Mouse (Mus musculus) lung, embryonic 16.5 days (tissue): Measurements from ENCODE around the gene Nacc1. TPM values are rescaled to one million over a fixed set of nuclear protein-coding genes. Genes with fewer than 3 reads are reported as not detected.

ENCODE experiments used
- ATAC-seq: fragments of 200-750 bp; cut with Nextera tagmentation; 2 replicates; pipeline ENCODE4 v1.8.0; 2017; ENCODE audit warnings: low read depth, mild to moderate bottlenecking, moderate library complexity
- H3K27ac ChIP-seq: fragments of 300-500 bp; sonication (generic); 2 replicates; pipeline ENCODE4 v1.5.1; 2014; ENCODE audit warnings: mild to moderate bottlenecking, control low read depth, low read length
- H3K27me3 ChIP-seq: fragments of 300-500 bp; sonication (generic); 2 replicates; pipeline ENCODE4 v1.6.1; 2014; ENCODE audit warnings: low read depth, low read length, mixed read lengths; ENCODE audit not compliant: control insufficient read depth, insufficient read depth
- H3K36me3 ChIP-seq: fragments of 300-500 bp; sonication (generic); 2 replicates; pipeline ENCODE4 v1.6.1; 2014; ENCODE audit warnings: low read length; ENCODE audit not compliant: control insufficient read depth, insufficient read depth
- H3K4me1 ChIP-seq: fragments of 300-500 bp; sonication (generic); replicated peaks from 2 replicates; pipeline ENCODE4 v1.6.1; 2014; ENCODE audit warnings: low read length, mixed read lengths; ENCODE audit not compliant: control insufficient read depth, insufficient read depth
- H3K4me2 ChIP-seq: fragments of 300-500 bp; sonication (generic); 2 replicates; pipeline ENCODE4 v1.6.1; 2014; ENCODE audit warnings: low read depth, low read length, control low read depth
- H3K4me3 ChIP-seq: fragments of 300-500 bp; sonication (generic); 2 replicates; pipeline ENCODE4 v1.5.1; 2014; ENCODE audit warnings: mild to moderate bottlenecking, low read length, control low read depth
- H3K9ac ChIP-seq: fragments of 300-500 bp; sonication (generic); 2 replicates; pipeline ENCODE4 v1.6.1; 2014; ENCODE audit warnings: low read length, control low read depth
- H3K9me3 ChIP-seq: fragments of 300-500 bp; sonication (generic); 2 replicates; pipeline ENCODE4 v1.6.1; 2016; ENCODE audit warnings: low read length; ENCODE audit not compliant: control insufficient read depth
- WGBS: fragments of 180-500 bp; shearing (Covaris S2); extraction: QIAGEN DNeasy Blood & Tissue Kit; methylation state at CpG from one replicate; pipeline ENCODE4 v1.1.7; 2014; 5-methylcytosine and 5-hydroxymethylcytosine counted together
- polyA plus RNA-seq: library from polyadenylated mRNA; unstranded; fragments of >200 nt; fragmentation: Nextera tagmentation; extraction: Ambion mirVana; gene quantifications from 2 replicates; pipeline ENCODE4 v1.2.1, GENCODE M21; 2015

Gene Nacc1
- polyA plus RNA-seq, 1 experiment from 2014 or later = 19.5 TPM

DNA sequence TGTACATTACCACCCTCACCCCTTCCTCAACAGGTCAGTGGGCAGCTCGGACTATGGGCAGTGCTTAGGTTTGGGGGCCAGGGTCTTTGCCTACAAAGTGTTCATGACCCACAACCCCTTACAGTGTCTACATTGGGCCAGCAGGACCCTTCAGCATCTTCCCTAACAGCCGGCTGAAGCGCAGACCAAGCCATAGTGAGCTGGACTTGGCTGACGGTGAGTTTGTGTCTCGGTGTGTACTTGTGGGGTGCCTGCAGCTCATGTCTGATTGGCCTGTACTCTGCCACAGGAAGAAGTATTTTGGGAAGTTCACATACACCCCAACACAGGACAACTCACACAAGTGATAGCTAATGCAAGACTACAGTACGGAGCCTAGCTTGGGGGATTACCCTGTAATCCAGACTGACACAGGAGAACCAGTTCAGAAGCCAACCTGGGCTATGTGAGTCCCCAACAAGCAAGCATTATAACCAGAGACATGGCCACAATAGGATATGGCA lies 15.4 kb upstream of the Nacc1 start:
- Histone ChIP-seq H3K27me3 (peaks cover 7% of the 10 kb centered on the region), H3K4me1 (peaks cover 47% of the 10 kb centered on the region)

DNA sequence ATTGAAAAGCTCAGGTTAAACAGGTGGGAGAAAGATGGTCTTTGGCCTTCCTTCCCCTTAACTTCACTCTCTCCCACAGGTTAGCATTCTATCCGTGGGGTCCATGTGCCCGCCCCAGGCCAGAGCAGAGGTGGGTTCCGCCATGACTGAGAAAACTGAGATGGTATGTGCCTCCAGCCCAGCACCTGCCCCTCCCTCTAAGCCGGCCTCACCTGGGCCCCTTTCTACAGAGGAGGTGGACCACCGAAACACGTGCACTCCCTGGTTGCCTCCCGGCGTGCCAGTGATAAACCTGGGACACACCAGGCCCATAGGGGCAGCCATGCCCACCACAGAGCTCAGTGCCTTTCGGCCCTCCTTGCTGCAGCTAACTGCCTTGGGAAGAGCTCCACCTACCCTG lies 14.9 kb upstream of the Nacc1 start:
- Histone ChIP-seq H3K4me1 (peaks cover 43% of the 10 kb centered on the region), H3K4me3 (peak overlapping the region; percentile 42), H3K9ac (peak overlapping the region; percentile 50), H3K9me3 (no peaks in the 10 kb centered on the region), H3K27me3 (peaks cover 4% of the 10 kb centered on the region), H3K4me2 (peak overlapping the region; percentile 60), H3K36me3 (peaks cover 9% of the 10 kb centered on the region), H3K27ac (peak overlapping the region; percentile 53; the same call in 1 of the 2 replicates)
- 69% methylated on average over 9 of the region's 9 CpGs for WGBS
- ATAC-seq = no peak

More for the DNA sequence above, 15.4 kb upstream of the Nacc1 start:
- peaks cover 4% of the 10 kb centered on the region for H3K36me3 ChIP-seq
- peak overlapping the region; percentile 60 for H3K4me2 ChIP-seq
- peak overlapping the region; percentile 50; the same call in 1 of the 2 replicates for H3K9ac ChIP-seq
- 82% methylated on average over 6 of the region's 6 CpGs for WGBS
- H3K9me3 ChIP-seq = no peaks in the 10 kb centered on the region
- peak overlapping the region; percentile 42 for H3K4me3 ChIP-seq
- peak overlapping the region; percentile 53 for H3K27ac ChIP-seq
- no peak for ATAC-seq

DNA sequence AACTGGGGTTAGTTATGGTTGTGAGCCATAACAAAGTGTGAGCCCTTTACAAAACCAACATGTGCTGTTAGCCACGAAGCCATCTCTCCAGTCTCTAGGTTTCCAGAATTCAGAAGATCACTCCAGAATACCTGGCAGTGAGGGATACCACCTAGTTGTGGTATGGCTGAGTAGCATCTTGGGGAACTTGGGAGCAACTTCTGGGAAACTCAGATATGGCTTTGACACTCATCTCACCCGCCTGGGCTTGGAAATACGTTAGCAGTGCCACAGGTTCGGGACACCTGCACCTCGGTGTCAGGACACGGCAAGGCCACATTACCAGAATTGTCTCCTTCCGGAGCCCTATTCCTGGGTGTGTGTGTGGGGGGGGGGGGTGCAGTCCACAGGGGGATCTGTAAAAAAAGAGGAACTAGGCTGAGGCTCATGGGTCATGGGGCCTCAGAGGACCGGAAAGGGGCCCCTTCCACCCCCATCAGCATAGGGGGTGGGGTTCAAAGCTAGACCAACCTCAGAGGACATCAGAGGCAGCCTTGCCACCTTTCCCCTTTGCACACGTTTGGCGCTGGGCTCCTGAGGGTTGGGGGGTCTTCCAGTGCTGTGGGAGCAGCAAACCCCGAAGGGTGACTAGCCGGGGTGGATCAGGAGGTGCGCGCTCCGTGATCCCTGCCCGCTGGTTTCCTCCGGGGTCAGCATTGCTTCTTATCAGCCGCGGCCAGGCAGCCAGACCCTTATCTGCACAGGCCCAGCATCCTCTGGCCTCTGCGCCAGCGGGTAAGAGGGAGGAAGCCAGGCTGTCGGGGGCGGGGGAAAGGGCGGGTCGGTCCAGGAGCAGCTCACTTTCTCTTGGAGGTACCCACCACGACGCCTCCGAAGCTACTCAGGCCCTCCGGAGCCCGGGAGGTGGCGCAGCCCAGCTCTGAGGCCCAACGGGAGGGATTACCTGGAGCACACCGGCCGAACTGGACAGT lies 13.6 kb upstream of the Nacc1 start, which contains the start of gene Lyl1:
Lyl1 (plus strand) TSS at position 517 of the 971 bp plus-strand sequence.
- no peaks in the 10 kb centered on the region for H3K9me3 ChIP-seq
- peak within 1 kb of the TSS; percentile 60 for H3K4me2 ChIP-seq
- WGBS = 9% methylated on average over 33 of the region's 34 CpGs
- peaks cover 15% of the 10 kb centered on the region for H3K36me3 ChIP-seq
- peak; percentile 64 for ATAC-seq
- peak within 1 kb of the TSS; percentile 42 for H3K4me3 ChIP-seq
- peak within 1 kb of the TSS; percentile 85 for H3K27ac ChIP-seq
- H3K9ac ChIP-seq = peak within 1 kb of the TSS; percentile 50
- H3K4me1 ChIP-seq = peaks cover 31% of the 10 kb centered on the region
- no peaks in the 10 kb centered on the region; the same call in 1 of the 2 replicates for H3K27me3 ChIP-seq

DNA sequence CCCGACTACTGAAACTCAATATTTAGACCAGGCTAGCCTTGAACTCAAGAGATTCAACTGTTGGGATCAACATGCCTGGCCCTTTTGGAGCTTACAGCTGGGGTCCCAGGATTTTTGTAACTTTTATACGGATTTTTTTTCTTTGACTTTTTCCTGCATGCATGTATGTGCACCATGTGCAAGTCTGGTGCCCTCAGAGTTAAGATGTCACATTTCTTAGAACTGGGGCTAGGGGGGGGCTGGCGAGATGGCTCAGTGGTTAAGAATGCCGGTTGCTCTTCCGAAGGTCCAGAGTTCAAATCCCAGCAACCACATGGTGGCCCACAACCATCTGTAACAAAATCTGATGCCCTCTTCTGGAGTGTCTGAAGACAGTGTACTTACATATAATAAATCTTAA lies 12.9 kb upstream of the Nacc1 start:
- Histone ChIP-seq H3K4me2 (no peak overlapping the region), H3K4me3 (no peak overlapping the region), H3K9me3 (no peaks in the 10 kb centered on the region), H3K4me1 (peaks cover 29% of the 10 kb centered on the region), H3K36me3 (peaks cover 16% of the 10 kb centered on the region), H3K9ac (no peak overlapping the region), H3K27ac (peak overlapping the region; percentile 85), H3K27me3 (no peaks in the 10 kb centered on the region; the same call in 1 of the 2 replicates)
- ATAC-seq = no peak
- whole genome bisulfite sequencing = 63% methylated on average over 5 of the region's 5 CpGs

DNA sequence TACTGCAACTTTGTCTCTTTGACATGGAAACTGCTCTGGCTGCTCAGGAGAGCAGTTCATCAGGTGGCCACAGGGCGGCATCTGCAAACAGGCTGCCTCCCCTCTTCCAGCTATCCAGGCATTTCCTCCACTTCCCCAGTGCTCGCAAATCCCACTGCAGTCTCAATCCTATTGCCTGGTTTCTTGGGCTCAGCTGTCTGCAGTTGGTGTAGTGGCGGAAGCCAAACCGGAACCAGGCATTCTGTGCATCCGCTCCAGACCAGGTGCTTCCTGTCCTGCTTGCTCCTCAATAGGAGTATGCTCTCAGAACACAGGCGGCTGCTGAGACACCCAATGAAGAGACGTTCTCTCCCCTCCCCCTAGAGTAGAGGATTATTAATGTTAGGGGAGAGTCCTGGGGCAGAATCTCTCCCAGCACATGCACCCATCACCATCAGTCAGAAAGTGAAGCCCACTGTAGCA lies 12.2 kb upstream of the Nacc1 start:
- H3K36me3 ChIP-seq = peaks cover 21% of the 10 kb centered on the region
- H3K9me3 ChIP-seq = no peaks in the 10 kb centered on the region
- H3K27ac ChIP-seq = peak overlapping the region; percentile 85
- ATAC-seq = peak; percentile 51
- 45% methylated on average over 7 of the region's 7 CpGs for WGBS
- H3K4me3 ChIP-seq = no peak overlapping the region
- no peak overlapping the region for H3K4me2 ChIP-seq
- H3K4me1 ChIP-seq = peaks cover 22% of the 10 kb centered on the region
- no peak overlapping the region for H3K9ac ChIP-seq
- no peaks in the 10 kb centered on the region; the same call in 1 of the 2 replicates for H3K27me3 ChIP-seq

DNA sequence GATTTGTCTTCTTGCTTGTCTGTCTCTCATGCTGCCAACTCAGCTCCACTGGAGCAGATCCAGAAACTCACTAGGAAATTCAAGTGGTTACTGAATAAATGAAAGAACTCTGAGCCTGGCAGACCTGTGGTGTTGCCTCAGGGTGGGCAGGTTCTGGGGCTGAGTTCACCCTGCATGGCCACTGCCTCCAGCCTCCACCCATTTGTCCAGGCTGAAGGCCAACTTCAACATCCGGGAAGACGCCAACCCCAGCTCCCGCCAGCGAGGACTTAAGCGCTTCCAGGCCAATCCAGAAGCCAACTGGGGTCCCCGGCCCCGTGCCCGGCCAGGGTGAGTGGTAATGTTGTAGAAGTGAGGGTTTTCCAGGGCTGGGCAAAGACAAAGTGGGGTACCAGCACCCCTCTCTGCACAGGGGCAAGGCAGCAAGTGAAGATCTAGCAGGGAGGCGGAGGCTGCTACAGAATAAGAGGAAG lies 11.3 kb upstream of the Nacc1 start:
- Histone ChIP-seq H3K36me3 (peaks cover 24% of the 10 kb centered on the region), H3K9me3 (no peaks in the 10 kb centered on the region), H3K4me2 (peak overlapping the region; percentile 14; the same call in 1 of the 2 replicates), H3K27me3 (no peaks in the 10 kb centered on the region; the same call in 1 of the 2 replicates), H3K4me3 (no peak overlapping the region), H3K27ac (peak overlapping the region; percentile 82), H3K9ac (no peak overlapping the region), H3K4me1 (peaks cover 17% of the 10 kb centered on the region)
- ATAC-seq = 0 out of 2 replicates have a peak, but pooled peaks have one; percentile 27
- 62% methylated on average over 9 of the region's 9 CpGs for WGBS

DNA sequence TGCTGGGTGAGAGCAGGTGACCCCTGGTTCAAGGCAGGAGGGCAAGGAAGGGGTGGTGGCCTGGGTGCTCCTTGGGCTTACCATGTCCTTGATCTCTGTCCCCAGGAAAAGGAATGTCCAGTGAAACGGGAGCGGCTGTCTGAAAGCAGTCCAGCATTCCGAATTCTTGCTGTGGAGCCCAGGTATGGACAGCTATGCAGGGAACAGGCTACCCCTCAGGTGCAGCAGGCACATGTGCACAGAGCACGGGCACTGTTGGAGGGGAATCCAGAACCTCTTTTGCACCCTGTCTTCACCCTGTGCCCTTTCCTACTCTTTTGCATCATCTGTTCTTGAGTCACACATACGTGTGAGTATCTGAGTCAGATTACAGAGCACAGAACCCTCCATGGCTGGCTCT lies 10.6 kb upstream of the Nacc1 start:
- H3K27ac ChIP-seq = peak overlapping the region; percentile 82; the same call in 1 of the 2 replicates
- ATAC-seq = no peak
- WGBS = 85% methylated on average over 5 of the region's 5 CpGs
- peaks cover 24% of the 10 kb centered on the region for H3K36me3 ChIP-seq
- no peak overlapping the region for H3K9ac ChIP-seq
- H3K4me2 ChIP-seq = no peak overlapping the region
- H3K9me3 ChIP-seq = no peaks in the 10 kb centered on the region
- H3K27me3 ChIP-seq = no peaks in the 10 kb centered on the region
- peaks cover 17% of the 10 kb centered on the region for H3K4me1 ChIP-seq
- H3K4me3 ChIP-seq = no peak overlapping the region

DNA sequence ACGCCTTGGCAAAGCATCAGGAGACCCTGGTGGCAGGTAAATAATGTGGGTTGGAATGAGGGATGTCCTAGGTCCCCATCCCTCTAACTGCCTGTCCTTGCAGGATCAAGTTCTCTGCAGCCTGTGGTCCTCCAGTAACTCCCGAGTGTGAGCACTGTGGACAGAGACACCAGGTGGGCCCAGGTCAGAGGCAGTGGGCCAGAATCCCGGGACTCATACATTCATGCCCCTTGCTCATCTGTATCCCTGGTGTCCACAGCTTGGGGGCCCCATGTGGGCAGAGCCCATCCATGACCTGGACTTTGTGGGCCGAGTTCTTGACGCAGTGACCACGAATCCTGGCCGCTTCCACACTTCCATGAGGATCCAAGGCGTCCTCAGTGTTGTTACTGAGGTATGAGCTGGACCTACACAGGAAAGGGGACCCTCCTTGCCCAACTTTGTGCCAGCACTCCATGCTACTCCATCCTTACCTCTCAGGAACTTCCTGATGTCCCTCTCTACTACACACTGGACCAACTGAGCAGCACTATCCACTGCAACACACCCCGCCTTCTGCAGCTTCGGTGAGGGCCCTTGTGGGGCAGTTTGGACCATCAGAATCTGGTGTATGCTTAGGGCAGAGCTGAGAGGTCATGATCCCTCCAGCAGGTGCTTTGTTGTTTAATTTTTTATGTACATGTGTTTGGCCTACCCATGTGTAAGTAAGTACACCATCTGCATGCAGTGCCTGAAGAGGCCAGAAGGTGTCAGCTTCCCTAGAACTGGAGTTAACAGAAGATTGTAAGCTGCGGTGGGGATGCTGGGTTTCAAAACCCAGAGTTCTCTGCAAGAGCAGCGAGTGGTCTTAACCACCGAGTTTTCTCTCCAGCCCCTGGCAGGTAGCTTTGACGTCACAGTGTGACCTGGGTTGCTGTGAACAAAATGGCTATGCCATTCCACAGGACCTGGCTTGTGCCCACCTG lies 9.8 kb upstream of the Nacc1 start:
- Histone ChIP-seq H3K4me1 (peaks cover 19% of the 10 kb centered on the region), H3K4me3 (no peak overlapping the region), H3K9me3 (no peaks in the 10 kb centered on the region), H3K36me3 (peaks cover 25% of the 10 kb centered on the region), H3K4me2 (no peak overlapping the region), H3K9ac (no peak overlapping the region), H3K27ac (no peak overlapping the region), H3K27me3 (no peaks in the 10 kb centered on the region)
- WGBS = 83% methylated on average over 14 of the region's 14 CpGs
- no peak for ATAC-seq
